Mouse (Mus musculus) heart, adult 9 months (tissue): ENCODE results near the gene Pgap2.

Experiments
- DNase-seq, 2 experiments: peaks; one replicate each; pipeline ENCODE4 v3.0.0; 2022; ENCODE audit warnings: low spot score in 2 of 2

The Pgap2 gene

GRCm38 (mm10) chr7:102209756-102210721 is at the start of gene Pgap2, which contains the start of gene Nup98:
Gene Pgap2 (plus strand): TSS chr7:102210208.
Gene Nup98 (minus strand): TSS chr7:102210176.
- peak; percentile 98 for DNase-seq

DNA sequence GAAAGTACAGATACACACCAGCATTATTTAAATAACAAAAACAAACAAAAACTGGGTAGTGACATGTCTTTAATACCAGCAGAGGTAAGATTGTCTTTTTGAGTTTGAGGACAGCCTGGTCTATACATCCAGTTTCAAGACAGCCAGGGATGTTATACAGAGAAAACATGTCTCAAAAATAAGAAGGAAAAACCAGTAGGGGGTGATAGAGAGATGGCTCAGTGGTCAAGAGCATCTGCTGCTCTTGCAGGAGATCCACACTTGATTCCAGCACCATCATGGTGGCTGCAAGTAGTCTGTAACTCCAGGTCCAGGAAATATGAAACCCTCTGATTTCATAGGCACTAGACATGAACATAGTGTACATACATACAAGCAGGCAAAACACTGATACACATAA is 39.7 kb upstream of the Pgap2 start:
- no peak for DNase-seq

DNA sequence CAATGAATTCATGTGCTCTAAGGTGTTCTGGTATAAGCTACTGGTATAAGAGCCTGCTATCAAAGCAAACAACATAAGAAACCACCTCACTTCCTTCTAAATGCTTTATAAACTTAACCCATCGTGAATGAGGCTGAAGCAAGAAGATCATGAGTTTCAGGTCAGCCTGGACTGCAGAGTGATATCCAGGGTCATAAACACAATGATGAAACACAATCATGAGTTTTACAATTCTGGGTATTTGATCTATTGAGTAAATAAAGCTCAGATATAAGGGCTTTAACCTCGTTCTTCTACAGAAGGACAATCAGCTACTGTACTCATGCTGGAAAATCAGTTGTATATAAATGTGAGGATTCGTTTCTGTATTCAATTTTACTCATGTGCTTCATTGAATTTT is 26.2 kb upstream of the Pgap2 start:
- no peak for DNase-seq

GRCm38 (mm10) chr7:102192356-102192755 is 17.7 kb upstream of the Pgap2 start:
- DNase-seq: no peak

- no peak for DNase-seq
Measured at GRCm38 (mm10) chr7:102200576-102200975, 9.4 kb upstream of the Pgap2 start.

GRCm38 (mm10) chr7:102200996-102201785 is 8.8 kb upstream of the Pgap2 start:
- DNase-seq: no peak

DNA sequence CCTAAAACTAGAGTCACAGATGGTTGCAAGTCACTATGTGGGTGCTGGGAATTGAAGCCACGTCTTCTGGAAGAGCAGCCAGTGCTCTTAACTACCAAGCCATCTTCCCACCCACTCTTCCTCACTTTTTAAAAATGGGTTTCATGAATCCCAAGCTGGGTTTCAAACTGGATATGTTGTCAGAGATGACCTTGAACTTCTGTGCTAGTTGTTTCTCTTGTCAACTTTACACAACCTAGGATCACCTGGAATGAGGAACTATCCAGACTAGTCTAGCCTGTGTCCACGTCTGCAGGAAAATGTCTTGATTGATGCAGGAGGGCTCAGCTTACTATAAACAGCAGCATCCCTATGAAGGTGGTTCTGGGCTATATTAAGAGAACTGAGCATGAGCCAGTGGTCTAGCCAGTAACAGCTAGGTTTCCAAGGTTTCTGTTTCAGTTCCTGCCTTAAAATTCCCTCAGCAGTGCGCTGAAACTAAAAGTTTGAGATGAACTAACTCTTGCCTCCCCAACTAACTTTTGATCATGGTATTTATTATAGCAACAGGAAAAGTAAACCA is 5.6 kb upstream of the Pgap2 start:
- no peak for DNase-seq

- no peak for DNase-seq
Measured at GRCm38 (mm10) chr7:102205646-102206045, 4.4 kb upstream of the Pgap2 start.

GRCm38 (mm10) chr7:102208806-102209363 is 1.1 kb upstream of the Pgap2 start:
- no peak for DNase-seq

DNA sequence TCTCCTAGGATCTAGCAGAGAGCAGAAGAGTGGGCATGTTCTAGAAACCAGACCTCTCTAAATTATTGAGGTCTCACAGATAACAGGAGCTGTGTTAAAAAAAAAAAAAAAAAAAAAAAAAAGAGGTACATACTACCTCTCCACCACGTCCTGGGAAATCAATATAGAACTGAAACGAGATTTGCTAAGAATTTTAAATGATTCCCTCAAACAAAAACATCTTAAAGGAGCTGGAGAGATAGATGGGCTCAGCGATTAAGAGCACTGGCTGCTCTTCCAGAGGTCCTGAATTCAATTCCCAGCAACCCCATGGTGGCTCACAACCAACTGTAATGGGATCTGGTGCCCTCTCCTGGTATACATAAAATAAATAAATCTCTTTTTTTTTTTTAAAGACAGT is 1.1 kb downstream of the Pgap2 start:
- no peak for DNase-seq

- DNase-seq: no peak
Measured at GRCm38 (mm10) chr7:102221899-102222298, 11.9 kb downstream of the Pgap2 start.

- peak; percentile 44 to 61 for DNase-seq
Measured at GRCm38 (mm10) chr7:102222336-102222735, 12.3 kb downstream of the Pgap2 start.

- peak; percentile 76 to 78 for DNase-seq
Measured at GRCm38 (mm10) chr7:102222830-102223556, 13.0 kb downstream of the Pgap2 start.

DNA sequence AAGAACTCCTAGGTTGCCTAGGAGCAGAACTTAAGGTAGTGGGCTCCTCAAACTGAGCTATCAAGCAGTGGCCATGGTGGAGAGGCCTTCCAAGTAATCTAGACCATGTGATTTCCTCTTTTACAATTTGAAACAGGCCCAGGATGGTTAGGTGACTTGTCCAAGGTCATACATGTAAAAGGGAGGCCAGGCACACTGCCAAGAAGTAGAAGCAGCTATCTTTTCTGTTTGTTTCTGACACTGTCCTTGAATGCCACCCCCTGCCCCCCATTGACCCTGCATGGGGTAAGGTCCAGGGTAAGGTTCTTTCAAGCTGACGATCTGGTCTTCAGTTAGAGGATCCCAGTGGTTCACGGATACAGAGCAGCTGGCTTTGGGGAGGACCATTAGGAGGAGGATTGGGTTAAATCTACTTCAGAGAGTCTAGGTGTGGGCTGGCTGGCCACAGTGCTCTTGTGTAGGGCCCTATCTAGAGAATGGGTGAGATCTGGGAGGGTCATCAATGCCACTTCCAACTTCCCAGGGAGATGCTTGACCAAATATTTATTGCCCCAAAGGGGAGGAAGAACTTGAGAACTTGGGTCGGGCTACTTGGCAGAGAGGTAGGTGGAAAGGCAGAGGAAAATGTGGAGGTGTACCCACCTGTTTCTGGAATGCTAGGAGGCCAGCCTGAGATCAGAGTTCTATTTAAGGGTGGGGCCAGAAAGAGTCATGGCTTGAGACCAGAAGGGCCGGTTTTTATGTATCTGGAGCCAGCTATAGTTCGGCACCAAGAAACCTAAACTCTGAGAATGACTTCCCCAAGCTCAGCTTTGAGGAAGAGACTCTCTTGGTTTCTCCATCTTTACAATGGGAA is 14.1 kb downstream of the Pgap2 start:
- no peak for DNase-seq

GRCm38 (mm10) chr7:102226051-102226450 is 16.0 kb downstream of the Pgap2 start:
- no peak for DNase-seq

- DNase-seq: no peak
Measured at GRCm38 (mm10) chr7:102228049-102228670, 18.2 kb downstream of the Pgap2 start.

DNA sequence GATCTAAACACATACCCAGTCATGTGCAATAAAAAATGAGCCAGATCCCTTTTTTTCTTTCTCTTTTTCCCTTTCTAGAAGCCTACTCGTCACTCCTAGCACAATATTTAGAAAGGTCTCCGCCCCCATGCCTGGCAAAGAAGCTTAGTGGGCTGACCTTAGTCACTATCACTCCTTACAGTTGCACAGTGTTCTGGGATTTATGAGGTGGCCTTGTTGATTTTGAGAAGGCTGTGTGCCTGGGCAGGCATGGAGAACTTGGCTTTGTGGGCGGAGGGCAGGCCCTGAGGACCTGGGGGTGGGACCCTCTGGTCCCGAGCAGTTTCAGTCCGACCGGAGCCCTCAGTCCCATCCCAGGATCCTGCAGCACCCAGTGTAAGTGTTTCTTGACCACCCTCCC is 19.8 kb downstream of the Pgap2 start:
- DNase-seq: no peak

DNA sequence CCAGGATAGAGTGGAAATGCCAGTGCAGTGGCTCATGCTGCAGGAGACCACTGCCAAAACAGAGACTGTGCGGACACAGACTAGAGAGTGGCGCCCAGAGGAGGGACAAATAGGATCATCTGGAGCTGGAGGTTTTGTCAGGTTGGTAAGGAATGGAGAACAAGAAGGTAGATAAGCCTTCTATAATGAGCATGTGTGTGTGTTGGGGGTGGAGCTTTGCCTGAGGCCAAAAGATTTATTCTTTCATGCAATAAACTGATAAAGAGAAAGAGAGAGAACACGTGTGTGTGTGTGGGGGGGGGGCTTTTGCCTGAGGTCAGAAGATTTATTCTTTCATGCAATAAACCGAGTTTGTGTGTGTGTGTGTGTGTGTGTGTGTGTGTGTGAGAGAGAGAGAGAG is 23.1 kb downstream of the Pgap2 start:
- DNase-seq: no peak

DNA sequence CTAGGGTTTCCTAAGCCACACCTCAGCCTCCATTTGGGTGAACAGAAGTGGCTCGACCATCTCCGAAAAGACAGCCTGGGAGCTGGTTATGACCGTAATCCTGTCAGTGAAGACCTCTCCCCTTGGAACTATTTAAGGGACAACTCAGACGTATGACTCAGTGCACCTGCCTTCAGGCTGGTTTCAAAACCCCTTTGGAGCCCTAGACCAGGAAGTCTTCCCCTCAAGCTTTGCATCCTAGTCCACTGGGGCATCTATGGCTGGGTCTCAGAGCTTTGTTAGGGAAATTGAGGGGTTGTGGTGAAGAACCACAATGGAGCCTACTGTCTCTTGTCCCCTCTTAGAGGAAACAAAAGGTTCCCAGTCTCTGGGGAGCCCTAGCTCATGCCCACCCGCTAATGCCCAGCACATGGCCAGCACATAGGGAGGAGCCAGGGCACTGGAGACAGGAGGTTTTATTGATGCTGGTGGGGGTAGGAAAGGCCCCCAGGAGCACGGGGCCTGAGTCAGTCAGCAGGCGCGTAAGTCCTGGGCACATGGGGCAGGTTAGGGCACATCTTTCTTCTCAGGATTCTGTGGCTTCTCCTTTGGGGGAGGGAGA is 28.8 kb downstream of the Pgap2 start:
- no peak for DNase-seq
